ENCODE assay signal across 8 mouse cellular contexts in genomic region chr2:157338663-157339062, GRCm38 (mm10). TPM values are rescaled to one million over a fixed set of nuclear protein-coding genes. Genes with fewer than 3 reads are reported as not detected.
A peak's percentile ranks its signal among the peaks of the same experiment; 100 is the strongest.
DNase-seq lines count a peak whose midpoint lies in the region; ATAC-seq lines count a peak whose summit lies in the region.

No protein-coding gene starts in this region.

- no peak overlapping the region for H3K9ac ChIP-seq in midbrain, embryonic 16.5 days (ENCODE audit: low read depth, low read length)
- H3K9ac ChIP-seq in forebrain, embryonic 14.5 days (ENCODE audit: low read length), result no peak overlapping the region
- H3K9ac ChIP-seq in liver, embryonic 11.5 days (ENCODE audit: low read depth, low read length), result no peak overlapping the region
- no peak overlapping the region for H3K9ac ChIP-seq in neural tube, embryonic 11.5 days (ENCODE audit: low read length)

- H3K4me3 ChIP-seq in midbrain, embryonic 10.5 days, result no peak overlapping the region
- H3K4me3 ChIP-seq in midbrain, embryonic 16.5 days (ENCODE audit: low read depth, low read length), result no peak overlapping the region
- H3K4me3 ChIP-seq in forebrain, embryonic 14.5 days (ENCODE audit: low read depth, low read length), result no peak overlapping the region
- no peak overlapping the region for H3K4me3 ChIP-seq in liver, embryonic 11.5 days (ENCODE audit: low read depth, low read length)
- H3K4me3 ChIP-seq in neural tube, embryonic 11.5 days (ENCODE audit: low read depth, low read length), result no peak overlapping the region

- peaks cover 69% of the 10 kb centered on the region for H3K4me1 ChIP-seq in midbrain, embryonic 10.5 days
- H3K4me1 ChIP-seq in midbrain, embryonic 16.5 days (ENCODE audit: control insufficient read depth, insufficient read depth, low read length), result peaks cover 39% of the 10 kb centered on the region
- peaks cover 32% of the 10 kb centered on the region for H3K4me1 ChIP-seq in forebrain, embryonic 14.5 days (ENCODE audit: control insufficient read depth, insufficient read depth, low read length)
- H3K4me1 ChIP-seq in liver, embryonic 11.5 days (replicated peaks; ENCODE audit: control insufficient read depth, insufficient read depth, low read length), result no peaks in the 10 kb centered on the region
- H3K4me1 ChIP-seq in neural tube, embryonic 11.5 days (ENCODE audit: control insufficient read depth, insufficient read depth, low read length), result peaks cover 10% of the 10 kb centered on the region; the same call in 1 of the 2 replicates

- DNase-seq in midbrain, embryonic 10.5 days (ENCODE audit: low spot score), result peak; percentile 79
- DNase-seq in c-Kit-negative CD71-positive TER-119-positive erythroid progenitor cells, embryonic 14.5 days (ENCODE audit: low read depth, low spot score), result peak; percentile 48
- DNase-seq in forebrain, embryonic 14.5 days (ENCODE audit: low spot score), result peak; percentile 80
- peak; percentile 84 for DNase-seq in induced T-regulatory cell, adult 2 months (ENCODE audit: low read depth)
- DNase-seq in liver, embryonic 11.5 days (ENCODE audit: low spot score), result peak; percentile 78
- DNase-seq in neural tube, embryonic 11.5 days (ENCODE audit: low spot score), result peak; percentile 72
- peak; percentile 58 for DNase-seq in thymus, postnatal 25 days

- no peaks in the 10 kb centered on the region for H3K27me3 ChIP-seq in midbrain, embryonic 10.5 days (ENCODE audit: low read depth, poor library complexity, severe bottlenecking)
- H3K27me3 ChIP-seq in midbrain, embryonic 16.5 days (ENCODE audit: control insufficient read depth, insufficient read depth, low read depth, low read length), result no peaks in the 10 kb centered on the region
- no peaks in the 10 kb centered on the region for H3K27me3 ChIP-seq in forebrain, embryonic 14.5 days (replicated peaks; ENCODE audit: control insufficient read depth, insufficient read depth, low read length)
- no peaks in the 10 kb centered on the region for H3K27me3 ChIP-seq in liver, embryonic 11.5 days (replicated peaks; ENCODE audit: control insufficient read depth, insufficient read depth, low read length)
- no peaks in the 10 kb centered on the region for H3K27me3 ChIP-seq in neural tube, embryonic 11.5 days (ENCODE audit: control insufficient read depth, insufficient read depth, low read length)

- H3K9me3 ChIP-seq in midbrain, embryonic 10.5 days (replicated peaks), result no peaks in the 10 kb centered on the region
- H3K9me3 ChIP-seq in midbrain, embryonic 16.5 days (replicated peaks; ENCODE audit: control insufficient read depth, low read length, poor library complexity, severe bottlenecking), result no peaks in the 10 kb centered on the region
- H3K9me3 ChIP-seq in forebrain, embryonic 14.5 days (replicated peaks; ENCODE audit: control insufficient read depth, low read length), result no peaks in the 10 kb centered on the region
- no peaks in the 10 kb centered on the region for H3K9me3 ChIP-seq in liver, embryonic 11.5 days (ENCODE audit: control insufficient read depth, low read length)
- no peaks in the 10 kb centered on the region for H3K9me3 ChIP-seq in neural tube, embryonic 11.5 days (ENCODE audit: control insufficient read depth, low read length)

- WGBS in midbrain, embryonic 10.5 days, result 36% methylated on average over 5 of the region's 5 CpGs
- WGBS in midbrain, embryonic 16.5 days, result 27% methylated on average over 5 of the region's 5 CpGs
- 17% methylated on average over 5 of the region's 5 CpGs for WGBS in forebrain, embryonic 14.5 days
- 28% methylated on average over 5 of the region's 5 CpGs for WGBS in liver, embryonic 11.5 days
- 35% methylated on average over 5 of the region's 5 CpGs for WGBS in neural tube, embryonic 11.5 days

- no peak overlapping the region for H3K4me2 ChIP-seq in midbrain, embryonic 16.5 days (ENCODE audit: low read length)
- no peak overlapping the region for H3K4me2 ChIP-seq in forebrain, embryonic 14.5 days (ENCODE audit: low read length)
- H3K4me2 ChIP-seq in liver, embryonic 11.5 days, result no peak overlapping the region
- no peak overlapping the region for H3K4me2 ChIP-seq in neural tube, embryonic 11.5 days (ENCODE audit: low read depth)

- no peaks in the 10 kb centered on the region for H3K36me3 ChIP-seq in midbrain, embryonic 10.5 days
- no peaks in the 10 kb centered on the region for H3K36me3 ChIP-seq in midbrain, embryonic 16.5 days (ENCODE audit: control insufficient read depth, insufficient read depth, low read length)
- H3K36me3 ChIP-seq in forebrain, embryonic 14.5 days (ENCODE audit: control insufficient read depth, insufficient read depth, low read length), result no peaks in the 10 kb centered on the region
- no peaks in the 10 kb centered on the region for H3K36me3 ChIP-seq in liver, embryonic 11.5 days (ENCODE audit: control insufficient read depth, insufficient read depth, low read length)
- no peaks in the 10 kb centered on the region for H3K36me3 ChIP-seq in neural tube, embryonic 11.5 days (ENCODE audit: control insufficient read depth, insufficient read depth, low read length)

- ATAC-seq in midbrain, embryonic 16.5 days, result no peak
- ATAC-seq in forebrain, embryonic 14.5 days, result no peak
- ATAC-seq in liver, embryonic 11.5 days (replicated peaks; ENCODE audit: low FRiP score), result no peak
- ATAC-seq in neural tube, embryonic 11.5 days (ENCODE audit: insufficient read depth, low FRiP score, low TSS enrichment), result no peak

- H3K27ac ChIP-seq in midbrain, embryonic 10.5 days (replicated peaks), result peak overlapping the region; percentile 91
- no peak overlapping the region; the same call in 1 of the 2 replicates for H3K27ac ChIP-seq in midbrain, embryonic 16.5 days (ENCODE audit: low read length)
- no peak overlapping the region for H3K27ac ChIP-seq in forebrain, embryonic 14.5 days (ENCODE audit: low read depth, low read length)
- no peak overlapping the region for H3K27ac ChIP-seq in liver, embryonic 11.5 days (ENCODE audit: low read depth, low read length)
- no peak overlapping the region for H3K27ac ChIP-seq in neural tube, embryonic 11.5 days (ENCODE audit: low read depth, low read length)

RNA-seq across cellular contexts. Expression of gene Ghrh, which starts 8.6 kb away (rescaled TPM):
- polyA plus RNA-seq in midbrain, embryonic 10.5 days (2016; fragmentation: Nextera tagmentation; extraction: Ambion mirVana), result 0.42 and 1.1 TPM in 2 replicates
- 2.6 and 2.7 TPM in 2 replicates for polyA plus RNA-seq in midbrain, embryonic 16.5 days (2015; fragmentation: Nextera tagmentation; extraction: Ambion mirVana)
- polyA plus RNA-seq in forebrain, embryonic 14.5 days (2014; fragmentation: Nextera tagmentation; extraction: Ambion mirVana), result 1.1 and 2.5 TPM in 2 replicates
- polyA plus RNA-seq in liver, embryonic 11.5 days (2014; fragmentation: Nextera tagmentation; extraction: Ambion mirVana), result not detected in 2 replicates
- polyA plus RNA-seq in neural tube, embryonic 11.5 days (2014; fragmentation: Nextera tagmentation; extraction: Ambion mirVana), result not detected in 2 replicates

RNA-seq across cellular contexts. Expression of gene Manbal, which starts 28.7 kb away (rescaled TPM):
- 68.8 and 75.6 TPM in 2 replicates for polyA plus RNA-seq in midbrain, embryonic 10.5 days (2016; fragmentation: Nextera tagmentation; extraction: Ambion mirVana)
- polyA plus RNA-seq in midbrain, embryonic 16.5 days (2015; fragmentation: Nextera tagmentation; extraction: Ambion mirVana), result 94.6 and 111 TPM in 2 replicates
- 72.7 and 78.5 TPM in 2 replicates for polyA plus RNA-seq in forebrain, embryonic 14.5 days (2014; fragmentation: Nextera tagmentation; extraction: Ambion mirVana)
- 21.2 and 23.0 TPM in 2 replicates for polyA plus RNA-seq in liver, embryonic 11.5 days (2014; fragmentation: Nextera tagmentation; extraction: Ambion mirVana)
- 34.9 and 36.8 TPM in 2 replicates for polyA plus RNA-seq in neural tube, embryonic 11.5 days (2014; fragmentation: Nextera tagmentation; extraction: Ambion mirVana)

RNA-seq across cellular contexts. Expression of gene Mroh8, which starts 59.3 kb away (rescaled TPM):
- 0.73 and 0.86 TPM in 2 replicates for polyA plus RNA-seq in midbrain, embryonic 10.5 days (2016; fragmentation: Nextera tagmentation; extraction: Ambion mirVana)
- 0.54 and 0.63 TPM in 2 replicates for polyA plus RNA-seq in midbrain, embryonic 16.5 days (2015; fragmentation: Nextera tagmentation; extraction: Ambion mirVana)
- 0.13 and 0.37 TPM in 2 replicates for polyA plus RNA-seq in forebrain, embryonic 14.5 days (2014; fragmentation: Nextera tagmentation; extraction: Ambion mirVana)
- 0.29 and 0.57 TPM in 2 replicates for polyA plus RNA-seq in liver, embryonic 11.5 days (2014; fragmentation: Nextera tagmentation; extraction: Ambion mirVana)
- 0.73 and 0.95 TPM in 2 replicates for polyA plus RNA-seq in neural tube, embryonic 11.5 days (2014; fragmentation: Nextera tagmentation; extraction: Ambion mirVana)

RNA-seq across cellular contexts. Expression of gene Rpn2, which starts 59.8 kb away (rescaled TPM):
- 279 and 285 TPM in 2 replicates for polyA plus RNA-seq in midbrain, embryonic 10.5 days (2016; fragmentation: Nextera tagmentation; extraction: Ambion mirVana)
- polyA plus RNA-seq in midbrain, embryonic 16.5 days (2015; fragmentation: Nextera tagmentation; extraction: Ambion mirVana), result 207 and 225 TPM in 2 replicates
- polyA plus RNA-seq in forebrain, embryonic 14.5 days (2014; fragmentation: Nextera tagmentation; extraction: Ambion mirVana), result 163 and 183 TPM in 2 replicates
- 302 and 331 TPM in 2 replicates for polyA plus RNA-seq in liver, embryonic 11.5 days (2014; fragmentation: Nextera tagmentation; extraction: Ambion mirVana)
- 261 and 267 TPM in 2 replicates for polyA plus RNA-seq in neural tube, embryonic 11.5 days (2014; fragmentation: Nextera tagmentation; extraction: Ambion mirVana)
